Mouse (Mus musculus): ENCODE data around the gene Gm7247.
"Not testable (repeated sequence)": the region's sequence is repeated elsewhere in the genome, so short reads cannot be mapped to it uniquely, and the experiment has no call there.

Gm7247 gene

GRCm38 (mm10) chr14:51361456-51361855 is at the start of gene Gm7247:
TSS of gene Gm7247 (plus strand) at chr14:51361756.
- in situ Hi-C loops (cut with MboI, MseI): no loop called here

GRCm38 (mm10) chr14:51324001-51324400 is 37.6 kb upstream of the Gm7247 start:
- in situ Hi-C loops (cut with MboI, MseI): no loop called here

GRCm38 (mm10) chr14:51346027-51346426 is 15.5 kb upstream of the Gm7247 start:
- in situ Hi-C loops (cut with MboI, MseI): no loop called here

GRCm38 (mm10) chr14:51358111-51358982 is 3.2 kb upstream of the Gm7247 start:
- in situ Hi-C loops (cut with MboI, MseI): no loop called here

DNA sequence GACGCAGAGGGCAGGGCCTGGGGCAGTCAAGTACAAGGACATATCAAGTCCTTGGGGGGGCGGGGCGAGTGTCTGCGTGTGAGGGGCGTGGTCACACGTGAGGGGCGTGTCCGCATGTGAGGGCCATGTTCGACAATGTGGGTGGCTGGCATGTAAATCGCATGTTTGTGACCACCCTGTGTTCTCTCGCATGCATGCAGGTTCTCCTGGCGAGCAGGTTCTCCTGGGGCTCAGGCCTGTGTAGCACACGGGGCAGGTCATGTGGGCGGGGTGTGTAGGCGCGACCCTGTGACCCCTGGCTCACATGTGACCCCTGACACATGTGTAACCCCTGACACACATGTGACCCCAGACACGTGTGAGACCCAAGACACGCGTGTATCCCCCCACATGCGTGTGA is 21.2 kb downstream of the Gm7247 start:
- in situ Hi-C loops (cut with MboI, MseI): no loop called here

GRCm38 (mm10) chr14:51384351-51384750 is 22.8 kb downstream of the Gm7247 start:
- in situ Hi-C loops (cut with MboI, MseI): no loop called here

- in situ Hi-C loops (cut with MboI, MseI): no loop called here
These were observed 24.2 kb downstream of the Gm7247 start for GRCm38 (mm10) chr14:51385741-51386140.

DNA sequence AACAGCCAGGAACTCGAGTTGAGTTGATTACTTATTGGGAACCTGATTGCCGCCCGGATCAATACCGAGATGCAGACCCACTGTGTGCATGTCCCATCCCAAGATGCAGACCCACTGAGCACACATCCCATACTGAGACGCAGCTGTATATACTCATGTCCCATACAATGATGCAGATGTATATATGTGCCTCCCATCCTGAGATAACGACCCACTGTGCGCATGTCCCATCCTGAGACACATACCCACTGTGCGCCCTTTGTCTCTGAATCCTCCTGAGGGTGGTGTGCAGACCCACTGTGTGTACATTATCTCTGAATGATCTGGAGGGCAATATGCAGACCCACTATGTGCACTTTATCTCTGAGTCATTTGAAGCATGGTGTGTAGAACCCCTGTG is 26.2 kb downstream of the Gm7247 start:
- in situ Hi-C loops (cut with MboI, MseI): no loop called here

DNA sequence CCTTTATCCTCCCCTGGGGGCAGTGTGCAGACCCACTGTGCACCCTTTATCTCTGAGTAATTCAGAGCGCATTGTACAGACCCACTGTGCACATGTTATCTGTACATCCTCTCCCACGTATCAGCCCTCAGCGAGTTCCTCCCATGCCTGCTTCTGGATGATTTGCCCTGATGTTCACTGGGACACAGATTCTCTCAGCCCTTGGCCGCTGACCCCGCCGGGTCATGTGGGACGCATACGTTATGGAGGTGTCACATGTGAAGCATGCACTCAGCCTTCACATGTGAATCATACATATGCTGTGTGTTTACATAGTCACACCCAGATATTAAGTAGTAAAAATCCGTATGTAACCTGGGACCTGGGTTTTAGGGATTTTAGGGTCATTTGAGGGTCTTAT is 26.7 kb downstream of the Gm7247 start:
- in situ Hi-C loops (cut with MboI, MseI): no loop called here

DNA sequence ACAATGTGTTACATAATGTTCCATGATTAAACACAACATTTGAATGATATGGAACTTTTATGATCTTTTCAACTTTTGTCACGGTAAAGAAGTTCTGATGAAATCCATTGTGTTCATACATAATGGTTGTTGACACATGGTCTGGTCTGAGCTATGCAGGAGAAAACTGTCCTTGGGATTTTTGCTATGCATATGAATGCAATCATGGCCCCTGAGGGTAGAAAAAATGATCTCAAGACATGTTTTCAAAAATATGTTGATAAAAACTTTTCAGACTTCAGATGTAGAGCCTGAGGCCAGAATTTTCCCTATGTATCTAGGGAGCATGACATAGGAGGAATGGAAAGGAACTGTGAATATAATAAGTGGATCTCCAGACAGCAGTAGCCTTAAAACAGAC is 49.0 kb downstream of the Gm7247 start, which contains the start of gene Vmn2r88:
Vmn2r88 (plus strand) TSS at position 301 of the 400 bp plus-strand sequence.
- in situ Hi-C loops (cut with MboI, MseI): no loop called here

DNA sequence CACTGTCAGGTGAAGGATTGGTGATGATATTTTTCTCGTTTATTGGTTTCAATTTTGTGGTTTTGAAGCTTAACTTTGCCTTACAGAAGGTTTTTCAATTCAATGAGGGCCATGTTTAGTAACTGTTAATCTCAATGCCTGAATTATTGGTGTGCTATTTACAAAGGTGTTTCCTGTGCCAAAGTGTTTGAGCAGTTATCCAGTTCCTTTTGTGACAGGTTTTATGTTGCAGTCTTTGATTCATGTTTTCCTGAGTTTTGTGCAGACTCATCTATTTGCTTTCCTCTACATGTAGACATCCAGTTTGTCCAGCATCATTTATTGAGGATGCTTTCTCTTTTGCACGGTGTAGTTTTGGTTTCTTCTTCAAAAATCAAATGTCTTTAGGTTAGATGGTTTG is 62.3 kb downstream of the Gm7247 start:
- in situ Hi-C loops (cut with MboI, MseI): no loop called here

DNA sequence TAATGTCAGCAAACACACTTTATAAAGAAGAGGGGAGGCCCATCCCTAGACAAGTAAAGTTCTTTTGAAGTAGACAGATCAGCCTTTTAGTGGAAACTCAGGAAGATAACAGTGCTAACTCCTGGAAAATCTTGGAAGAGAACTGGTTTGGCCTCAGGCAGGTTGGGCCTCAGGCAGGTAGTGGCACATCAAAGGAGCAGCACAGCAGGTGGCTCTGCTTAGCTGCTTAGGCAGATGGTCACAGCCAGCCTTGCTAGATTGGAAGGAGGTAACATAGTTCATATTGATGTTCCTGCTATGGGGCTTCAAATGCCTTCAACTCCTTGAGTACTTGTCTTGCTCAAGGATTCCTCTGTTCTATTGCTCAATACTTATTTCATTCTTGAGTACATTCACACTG is 68.6 kb downstream of the Gm7247 start:
- in situ Hi-C loops (cut with MboI, MseI): not testable (repeated sequence)

GRCm38 (mm10) chr14:51434546-51434945 is 73.0 kb downstream of the Gm7247 start:
- in situ Hi-C loops (cut with MboI, MseI): no loop called here

DNA sequence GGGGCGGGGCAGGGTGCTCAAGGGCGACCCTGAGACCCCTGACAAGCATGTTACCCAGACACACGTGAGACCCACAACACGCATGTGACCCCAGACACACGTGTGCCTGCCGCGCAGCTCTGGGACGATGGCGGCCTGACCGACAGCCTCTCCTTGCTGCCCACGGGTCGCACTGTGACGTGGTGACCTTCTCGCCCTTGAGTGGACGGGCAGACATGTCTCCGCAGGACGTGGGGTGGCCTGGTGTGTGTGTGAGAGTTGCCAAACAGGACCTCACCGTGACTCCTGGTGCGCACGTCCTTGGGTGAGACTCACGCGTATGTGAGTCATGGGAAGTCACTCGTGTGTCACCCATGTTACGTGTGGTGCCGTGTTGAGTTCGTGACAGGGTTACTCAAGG is 73.5 kb downstream of the Gm7247 start:
- in situ Hi-C loops (cut with MboI, MseI): no loop called here

GRCm38 (mm10) chr14:51438955-51439354 is 77.4 kb downstream of the Gm7247 start:
- in situ Hi-C loops (cut with MboI, MseI): no loop called here

DNA sequence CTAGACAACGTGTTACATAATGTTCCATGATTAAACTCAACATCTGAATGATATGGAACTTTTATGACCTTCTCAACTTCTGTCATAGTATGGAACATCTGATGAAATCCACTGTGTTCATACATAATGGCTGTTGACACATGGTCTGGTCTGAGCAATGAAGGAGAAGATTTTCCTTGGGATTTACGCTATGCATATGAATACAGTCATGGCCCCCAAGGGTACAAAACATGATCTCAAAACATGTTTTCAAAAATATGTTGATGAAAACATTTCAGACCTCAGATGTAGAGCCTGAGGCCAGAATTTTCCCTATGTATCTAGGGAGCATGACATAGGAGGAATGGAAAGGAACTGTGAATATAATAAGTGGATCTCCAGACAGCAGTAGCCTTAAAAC is 90.0 kb downstream of the Gm7247 start, which contains the start of gene Vmn2r89:
Vmn2r89 (plus strand) TSS at position 301 of the 400 bp plus-strand sequence.
- in situ Hi-C loops (cut with MboI, MseI): loop anchor here (10.0 kb wide), 1 partner anchor 213 kb away; no protein-coding TSS in a partner anchor

DNA sequence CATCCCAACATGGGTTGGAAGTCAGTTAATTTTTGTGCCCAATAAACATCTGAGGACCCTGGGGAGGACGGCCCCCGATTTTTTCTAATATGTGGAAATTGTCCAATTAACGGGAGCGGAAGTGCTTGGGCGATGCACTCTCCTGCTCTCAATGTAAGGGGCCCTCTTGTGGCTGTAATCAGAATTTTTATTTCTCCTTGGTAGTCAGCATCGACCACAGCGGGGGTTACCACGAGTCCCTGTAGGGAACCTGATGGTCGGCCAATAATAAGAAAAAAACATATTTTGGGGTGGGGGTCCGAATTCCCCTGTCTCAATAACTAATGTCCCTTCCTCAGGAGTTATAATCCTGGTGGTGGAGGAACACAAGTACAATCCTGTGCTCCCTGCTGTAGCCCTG is 118.7 kb downstream of the Gm7247 start:
- in situ Hi-C loops (cut with MboI, MseI): not testable (repeated sequence)

DNA sequence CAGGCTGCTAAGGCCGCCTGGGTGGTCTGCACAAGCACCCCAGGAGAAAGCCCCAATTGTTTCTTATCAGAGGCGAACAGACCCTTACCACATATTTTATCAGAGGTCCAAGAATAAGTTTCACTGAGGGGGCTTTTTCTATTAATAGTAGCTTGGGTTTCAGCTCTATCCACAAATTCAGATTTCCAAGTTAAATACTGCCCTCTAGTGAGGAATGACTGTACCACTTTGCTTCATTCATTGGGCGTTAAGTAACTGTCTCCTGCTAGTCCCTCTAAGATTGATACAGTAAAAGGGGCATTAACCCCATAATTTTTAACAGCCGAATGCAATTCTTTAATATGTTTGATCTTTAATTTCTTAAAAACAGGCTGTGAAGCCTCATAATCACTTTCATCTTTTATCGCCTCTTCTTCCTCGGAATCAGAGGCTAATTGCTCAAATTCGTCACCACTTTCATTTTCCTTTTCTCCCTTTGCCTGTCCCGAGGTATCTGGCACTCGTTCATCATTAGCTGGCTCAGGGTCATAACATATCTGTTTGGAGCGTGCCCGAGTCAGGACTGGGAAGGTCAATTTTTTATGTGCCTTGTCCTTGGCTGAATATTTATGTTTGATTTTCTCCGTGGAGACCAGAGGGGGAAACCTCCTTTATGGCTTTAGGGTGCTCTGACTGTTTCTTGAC is 119.9 kb downstream of the Gm7247 start:
- in situ Hi-C loops (cut with MboI, MseI): not testable (repeated sequence)

- in situ Hi-C loops (cut with MboI, MseI): no loop called here
These were observed 120.6 kb downstream of the Gm7247 start for GRCm38 (mm10) chr14:51482051-51482715.

- in situ Hi-C loops (cut with MboI, MseI): not testable (repeated sequence)
These were observed 121.4 kb downstream of the Gm7247 start for GRCm38 (mm10) chr14:51482971-51483381.

DNA sequence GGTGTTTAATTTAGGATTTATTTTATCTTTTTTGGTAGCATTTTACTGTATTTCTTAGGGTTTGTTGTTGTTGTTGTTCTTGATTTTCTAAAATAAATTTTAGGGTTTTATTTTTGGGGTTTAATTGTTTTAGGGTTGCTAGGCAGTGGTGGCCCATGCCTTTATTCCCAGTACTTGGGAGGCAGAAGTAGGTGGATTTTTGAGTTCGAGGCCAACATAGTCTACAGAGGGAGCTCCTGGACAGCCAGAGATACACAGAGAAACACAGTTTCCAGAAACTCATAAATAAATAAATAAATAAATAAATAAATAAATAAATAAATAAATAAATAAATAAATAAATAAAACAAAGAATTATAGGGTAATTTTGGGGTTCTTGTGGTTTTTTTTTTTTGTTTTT is 122.1 kb downstream of the Gm7247 start:
- in situ Hi-C loops (cut with MboI, MseI): no loop called here

DNA sequence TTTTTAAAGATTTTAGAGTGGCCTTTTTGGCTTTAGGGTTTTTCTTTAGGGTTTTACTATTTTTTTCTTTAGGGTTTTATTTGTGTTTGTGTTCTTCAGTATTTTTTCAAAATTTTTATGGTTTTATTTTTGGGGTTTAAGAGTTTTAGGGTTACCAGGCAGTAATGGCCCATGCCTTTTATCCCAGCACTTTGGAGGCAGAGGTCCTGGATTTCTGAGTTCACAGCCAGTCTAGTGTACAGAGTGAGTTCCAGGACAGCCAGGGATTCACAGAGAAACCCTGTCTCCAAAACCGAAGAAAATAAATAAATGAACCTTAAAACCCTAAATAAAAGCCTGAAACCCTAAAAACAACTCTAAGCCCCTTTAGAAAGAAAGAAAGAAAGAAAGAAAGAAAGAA is 124.6 kb downstream of the Gm7247 start:
- in situ Hi-C loops (cut with MboI, MseI): no loop called here
